Mouse (Mus musculus) erythroblast, embryonic 14.5 days (primary cell): ENCODE measurements at regions not wholly inside any gene's neighbourhood (a gene's known extent, or its start where the extent isn't known, plus 50 kb on each side); places are given as distances from the start of the nearest gene placed in this dataset.

Source experiments
- GATA1 ChIP-seq: IDR thresholded peaks from 2 replicates; pipeline ENCODE4 v1.6.1; 2012; ENCODE audit warnings: low read length, inconsistent platforms, mixed read lengths
- TAL1 ChIP-seq: IDR thresholded peaks from 3 replicates; pipeline ENCODE4 v1.6.1; 2012; ENCODE audit warnings: low read length, inconsistent platforms, mixed read lengths

DNA sequence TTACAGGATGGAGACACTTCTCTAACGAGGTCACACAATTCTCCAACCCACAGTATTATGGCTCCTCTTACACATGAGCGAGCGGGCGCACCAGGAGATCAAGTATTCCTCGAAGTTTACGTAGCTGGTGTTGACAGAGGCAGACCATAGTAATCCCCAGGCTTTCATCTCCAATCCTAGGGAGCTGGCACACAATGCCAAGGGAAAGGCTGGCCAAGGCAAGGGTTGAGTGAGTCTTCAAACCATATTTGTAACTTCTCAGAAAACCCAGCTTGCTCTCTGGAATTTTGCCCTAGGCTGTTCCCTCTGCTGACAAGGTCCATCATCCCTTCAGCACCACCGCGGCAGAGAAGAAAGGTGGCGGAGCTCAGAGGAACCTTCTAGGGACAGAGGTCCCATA, 94.0 kb downstream of the Hes1 start:
- TF ChIP-seq GATA1 (no peak), TAL1 (no peak)
